Mouse (Mus musculus): Measurements from ENCODE around the gene Slc27a2.

Slc27a2 gene

GRCm38 (mm10) chr2:126552357-126553290, at the start of gene Slc27a2:
Gene Slc27a2 (plus strand): TSS chr2:126552407.
- in situ Hi-C loops (cut with MboI, MseI) = no loop called here

- in situ Hi-C loops (cut with MboI, MseI) = no loop called here
Measured at GRCm38 (mm10) chr2:126505156-126505555, 47.1 kb upstream of the Slc27a2 start.

GRCm38 (mm10) chr2:126507477-126507876, 44.7 kb upstream of the Slc27a2 start:
- in situ Hi-C loops (cut with MboI, MseI) = no loop called here

- in situ Hi-C loops (cut with MboI, MseI) = no loop called here
Measured at GRCm38 (mm10) chr2:126508228-126508627, 44.0 kb upstream of the Slc27a2 start.

GRCm38 (mm10) chr2:126515069-126515826, 37.0 kb upstream of the Slc27a2 start:
- in situ Hi-C loops (cut with MboI, MseI) = loop anchor here in 1 of 2 experiments (10.0 kb wide), 1 partner anchor 330 kb away; no protein-coding TSS in a partner anchor

- in situ Hi-C loops (cut with MboI, MseI) = loop anchor here (10.0 kb wide), 2 partner anchors 335 to 1175 kb away; no protein-coding TSS in a partner anchor
Measured at GRCm38 (mm10) chr2:126519872-126520581, 32.2 kb upstream of the Slc27a2 start.

GRCm38 (mm10) chr2:126520828-126521227, 31.4 kb upstream of the Slc27a2 start:
- in situ Hi-C loops (cut with MboI, MseI) = loop anchor here in 1 of 2 experiments (10.0 kb wide), 1 partner anchor 1176 kb away; no protein-coding TSS in a partner anchor

- in situ Hi-C loops (cut with MboI, MseI) = loop anchor here in 1 of 2 experiments (10.0 kb wide), 1 partner anchor 1177 kb away; no protein-coding TSS in a partner anchor
Measured at GRCm38 (mm10) chr2:126521471-126521870, 30.7 kb upstream of the Slc27a2 start.

- in situ Hi-C loops (cut with MboI, MseI) = loop anchor here in 1 of 2 experiments (10.0 kb wide), 1 partner anchor 1177 kb away; no protein-coding TSS in a partner anchor
Measured at GRCm38 (mm10) chr2:126522056-126522455, 30.2 kb upstream of the Slc27a2 start.

GRCm38 (mm10) chr2:126523101-126523745, 29.0 kb upstream of the Slc27a2 start:
- in situ Hi-C loops (cut with MboI, MseI) = loop anchor here in 1 of 2 experiments (10.0 kb wide), 1 partner anchor 1178 kb away; no protein-coding TSS in a partner anchor

GRCm38 (mm10) chr2:126524271-126524670, 27.9 kb upstream of the Slc27a2 start:
- in situ Hi-C loops (cut with MboI, MseI) = loop anchor here in 1 of 2 experiments (10.0 kb wide), 1 partner anchor 1179 kb away; no protein-coding TSS in a partner anchor

GRCm38 (mm10) chr2:126527461-126527860, 24.7 kb upstream of the Slc27a2 start:
- in situ Hi-C loops (cut with MboI, MseI) = loop anchor here in 1 of 2 experiments (10.0 kb wide), 1 partner anchor 1183 kb away; no protein-coding TSS in a partner anchor

GRCm38 (mm10) chr2:126530581-126530980, 21.6 kb upstream of the Slc27a2 start:
- in situ Hi-C loops (cut with MboI, MseI) = no loop called here

- in situ Hi-C loops (cut with MboI, MseI) = no loop called here
Measured at GRCm38 (mm10) chr2:126537654-126538053, 14.6 kb upstream of the Slc27a2 start.

GRCm38 (mm10) chr2:126540390-126540925, 11.7 kb upstream of the Slc27a2 start:
- in situ Hi-C loops (cut with MboI, MseI) = no loop called here

- in situ Hi-C loops (cut with MboI, MseI) = no loop called here
Measured at GRCm38 (mm10) chr2:126542211-126542610, 10.0 kb upstream of the Slc27a2 start.

GRCm38 (mm10) chr2:126545297-126545696, 6.9 kb upstream of the Slc27a2 start:
- in situ Hi-C loops (cut with MboI, MseI) = loop anchor here in 1 of 2 experiments (5.0 kb wide), 1 partner anchor 278 kb away; no protein-coding TSS in a partner anchor

GRCm38 (mm10) chr2:126546392-126546791, 5.8 kb upstream of the Slc27a2 start:
- in situ Hi-C loops (cut with MboI, MseI) = loop anchor here in 1 of 2 experiments (5.0 kb wide), 1 partner anchor 279 kb away; no protein-coding TSS in a partner anchor

- in situ Hi-C loops (cut with MboI, MseI) = loop anchor here in 1 of 2 experiments (5.0 kb wide), 1 partner anchor 282 kb away; no protein-coding TSS in a partner anchor
Measured at GRCm38 (mm10) chr2:126549681-126550080, 2.5 kb upstream of the Slc27a2 start.
